Mouse (Mus musculus) midbrain, embryonic 12.5 days (tissue): ENCODE measurements at regions not wholly inside any gene's neighbourhood (a gene's known extent, or its start where the extent isn't known, plus 50 kb on each side); places are given as distances from the start of the nearest gene placed in this dataset.

Experiments
- ATAC-seq: fragments of 200-750 bp; cut with Nextera tagmentation; 2 replicates; pipeline ENCODE4 v1.8.0; 2017; ENCODE audit warnings: low read depth, moderate TSS enrichment, moderate library complexity; ENCODE audit not compliant: low FRiP score
- H3K27ac ChIP-seq: fragments of 300-500 bp; sonication (generic); replicated peaks from 2 replicates; pipeline ENCODE4 v1.5.1; 2016; ENCODE audit warnings: mild to moderate bottlenecking
- H3K27me3 ChIP-seq: fragments of 300-500 bp; sonication (generic); 2 replicates; pipeline ENCODE4 v1.6.1; 2016; ENCODE audit warnings: mild to moderate bottlenecking
- H3K36me3 ChIP-seq: fragments of 300-500 bp; sonication (generic); 2 replicates; pipeline ENCODE4 v1.6.1; 2016
- H3K4me1 ChIP-seq: fragments of 300-500 bp; sonication (generic); 2 replicates; pipeline ENCODE4 v1.6.1; 2016
- H3K4me2 ChIP-seq: fragments of 300-500 bp; sonication (generic); replicated peaks from 2 replicates; pipeline ENCODE4 v1.6.1; 2016; ENCODE audit warnings: mild to moderate bottlenecking, moderate library complexity
- H3K4me3 ChIP-seq: fragments of 300-500 bp; sonication (generic); 2 replicates; pipeline ENCODE4 v1.5.1; 2016; ENCODE audit warnings: mild to moderate bottlenecking
- H3K9ac ChIP-seq: fragments of 300-500 bp; sonication (generic); replicated peaks from 2 replicates; pipeline ENCODE4 v1.6.1; 2016; ENCODE audit warnings: mild to moderate bottlenecking, moderate library complexity
- H3K9me3 ChIP-seq: fragments of 300-500 bp; sonication (generic); 2 replicates; pipeline ENCODE4 v1.6.1; 2016; ENCODE audit warnings: mild to moderate bottlenecking
- WGBS: fragments of 180-500 bp; shearing (Covaris S2); methylation state at CpG from one replicate; pipeline ENCODE4 v1.1.7; 2016; 5-methylcytosine and 5-hydroxymethylcytosine counted together

GRCm38 (mm10) chr14:46635322-46635721, 125.0 kb upstream of the Cdkn3 start:
- H3K36me3 ChIP-seq = no peaks in the 10 kb centered on the region

GRCm38 (mm10) chr14:46634656-46635244, 125.6 kb upstream of the Cdkn3 start:
- no peak overlapping the region for H3K4me3 ChIP-seq
- no peak overlapping the region for H3K27ac ChIP-seq
- no peak overlapping the region for H3K9ac ChIP-seq
- peaks cover 24% of the 10 kb centered on the region for H3K27me3 ChIP-seq
- 67% methylated on average over 12 of the region's 12 CpGs for WGBS
- H3K36me3 ChIP-seq = no peaks in the 10 kb centered on the region
- H3K4me2 ChIP-seq = no peak overlapping the region
- H3K9me3 ChIP-seq = no peaks in the 10 kb centered on the region
- peaks cover 3% of the 10 kb centered on the region for H3K4me1 ChIP-seq
- no peak for ATAC-seq

More at GRCm38 (mm10) chr14:46635322-46635721, 125.0 kb upstream of the Cdkn3 start:
- no peak overlapping the region for H3K27ac ChIP-seq
- H3K4me1 ChIP-seq = peaks cover 4% of the 10 kb centered on the region
- no peak overlapping the region for H3K9ac ChIP-seq
- H3K9me3 ChIP-seq = no peaks in the 10 kb centered on the region
- H3K27me3 ChIP-seq = peaks cover 27% of the 10 kb centered on the region
- WGBS = 82% methylated on average over 3 of the region's 3 CpGs
- H3K4me3 ChIP-seq = no peak overlapping the region
- no peak for ATAC-seq
- H3K4me2 ChIP-seq = no peak overlapping the region

GRCm38 (mm10) chr14:46634251-46634650, 126.1 kb upstream of the Cdkn3 start:
- no peak overlapping the region for H3K9ac ChIP-seq
- 90% methylated on average over 10 of the region's 10 CpGs for WGBS
- H3K4me3 ChIP-seq = no peak overlapping the region
- no peaks in the 10 kb centered on the region for H3K9me3 ChIP-seq
- no peak overlapping the region for H3K4me2 ChIP-seq
- H3K36me3 ChIP-seq = no peaks in the 10 kb centered on the region
- no peak for ATAC-seq
- no peaks in the 10 kb centered on the region for H3K4me1 ChIP-seq
- H3K27me3 ChIP-seq = peaks cover 24% of the 10 kb centered on the region
- H3K27ac ChIP-seq = no peak overlapping the region

GRCm38 (mm10) chr14:46627690-46628089, 132.7 kb upstream of the Cdkn3 start:
- Histone ChIP-seq H3K27ac (no peak overlapping the region), H3K4me3 (no peak overlapping the region), H3K4me2 (no peak overlapping the region), H3K9me3 (no peaks in the 10 kb centered on the region), H3K27me3 (no peaks in the 10 kb centered on the region), H3K36me3 (no peaks in the 10 kb centered on the region), H3K9ac (no peak overlapping the region), H3K4me1 (no peaks in the 10 kb centered on the region)
- 94% methylated on average over 5 of the region's 5 CpGs for WGBS
- no peak for ATAC-seq

DNA sequence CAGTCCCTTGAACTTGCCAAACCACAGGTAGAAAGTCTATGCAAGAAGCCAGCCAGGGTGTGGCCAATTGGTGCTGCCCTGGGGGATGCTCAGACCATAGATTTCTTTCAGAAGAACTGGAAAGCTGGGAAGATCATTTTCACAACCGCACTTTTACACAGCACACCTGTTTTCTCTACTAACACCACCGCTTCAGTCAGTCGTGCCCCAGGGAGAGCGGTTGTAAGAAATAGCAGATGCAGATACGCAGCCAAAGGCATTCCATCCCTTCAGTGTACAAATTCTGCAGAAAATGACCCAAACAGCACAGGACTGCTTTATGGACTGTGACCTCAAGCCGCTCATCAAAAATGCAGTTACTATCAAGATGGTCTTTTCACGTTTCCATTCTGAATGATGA, 134.6 kb upstream of the Cdkn3 start:
- H3K9ac ChIP-seq = no peak overlapping the region
- no peaks in the 10 kb centered on the region for H3K36me3 ChIP-seq
- H3K4me3 ChIP-seq = no peak overlapping the region
- WGBS = 86% methylated on average over 7 of the region's 7 CpGs
- no peaks in the 10 kb centered on the region for H3K9me3 ChIP-seq
- no peaks in the 10 kb centered on the region for H3K4me1 ChIP-seq
- no peaks in the 10 kb centered on the region for H3K27me3 ChIP-seq
- no peak overlapping the region for H3K27ac ChIP-seq
- H3K4me2 ChIP-seq = no peak overlapping the region
- ATAC-seq = no peak

DNA sequence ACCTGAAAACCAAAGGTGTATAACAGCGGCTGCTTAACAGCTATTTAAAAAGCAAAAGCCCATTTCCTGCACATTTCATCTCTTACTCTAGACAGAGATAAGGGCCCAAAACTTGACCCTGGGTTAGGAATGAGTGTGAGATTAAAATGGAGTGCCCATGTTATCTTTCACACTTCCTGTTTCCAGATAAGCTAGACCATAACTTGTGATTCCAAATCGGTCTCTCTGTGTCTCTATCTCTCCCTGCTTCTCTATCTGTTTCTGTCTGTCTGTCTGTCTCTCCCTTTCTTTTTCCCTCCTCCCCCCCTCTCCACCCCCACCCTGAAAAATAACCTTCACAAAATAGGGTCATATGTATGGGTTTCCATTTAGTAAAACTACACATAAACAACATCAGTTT, 136.7 kb upstream of the Cdkn3 start:
- H3K4me1 ChIP-seq = no peaks in the 10 kb centered on the region
- 93% methylated on average over 2 of the region's 2 CpGs for WGBS
- no peaks in the 10 kb centered on the region for H3K9me3 ChIP-seq
- H3K27ac ChIP-seq = no peak overlapping the region
- no peak for ATAC-seq
- no peaks in the 10 kb centered on the region for H3K27me3 ChIP-seq
- H3K4me2 ChIP-seq = no peak overlapping the region
- no peak overlapping the region for H3K9ac ChIP-seq
- no peaks in the 10 kb centered on the region for H3K36me3 ChIP-seq
- no peak overlapping the region for H3K4me3 ChIP-seq

DNA sequence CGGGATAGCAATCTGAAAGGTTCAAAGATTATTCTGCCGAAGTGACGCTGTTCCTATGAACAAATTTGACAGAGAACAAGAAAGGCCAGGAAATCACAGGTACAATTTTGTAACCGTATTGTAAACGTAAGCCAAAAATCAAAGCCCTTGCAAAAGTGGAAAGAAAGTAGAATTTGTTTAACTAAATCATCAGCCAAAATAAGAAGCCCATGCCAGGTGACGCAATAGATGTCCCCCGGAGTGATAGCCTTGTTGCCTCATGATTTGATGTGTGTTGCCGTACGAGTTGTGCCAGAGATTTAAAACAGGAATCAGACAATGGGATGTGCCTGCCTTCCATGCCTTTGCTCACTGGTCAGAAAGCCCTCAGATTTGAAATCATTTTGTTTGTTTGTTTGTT, 144.3 kb upstream of the Cdkn3 start:
- ATAC-seq = no peak
- Histone ChIP-seq H3K27me3 (no peaks in the 10 kb centered on the region), H3K4me1 (no peaks in the 10 kb centered on the region), H3K4me2 (no peak overlapping the region), H3K9me3 (0 out of 2 replicates have a peak, but pooled peaks cover 3% of the 10 kb centered on the region), H3K4me3 (no peak overlapping the region), H3K27ac (no peak overlapping the region), H3K36me3 (no peaks in the 10 kb centered on the region), H3K9ac (no peak overlapping the region)
- WGBS = 86% methylated on average over 9 of the region's 9 CpGs

GRCm38 (mm10) chr14:46614936-46615335, 145.4 kb upstream of the Cdkn3 start:
- Histone ChIP-seq H3K4me2 (no peak overlapping the region), H3K27me3 (no peaks in the 10 kb centered on the region), H3K36me3 (no peaks in the 10 kb centered on the region), H3K4me1 (no peaks in the 10 kb centered on the region), H3K9ac (no peak overlapping the region), H3K27ac (no peak overlapping the region), H3K9me3 (0 out of 2 replicates have a peak, but pooled peaks cover 3% of the 10 kb centered on the region), H3K4me3 (no peak overlapping the region)
- 75% methylated on average over 4 of the region's 4 CpGs for WGBS
- no peak for ATAC-seq

DNA sequence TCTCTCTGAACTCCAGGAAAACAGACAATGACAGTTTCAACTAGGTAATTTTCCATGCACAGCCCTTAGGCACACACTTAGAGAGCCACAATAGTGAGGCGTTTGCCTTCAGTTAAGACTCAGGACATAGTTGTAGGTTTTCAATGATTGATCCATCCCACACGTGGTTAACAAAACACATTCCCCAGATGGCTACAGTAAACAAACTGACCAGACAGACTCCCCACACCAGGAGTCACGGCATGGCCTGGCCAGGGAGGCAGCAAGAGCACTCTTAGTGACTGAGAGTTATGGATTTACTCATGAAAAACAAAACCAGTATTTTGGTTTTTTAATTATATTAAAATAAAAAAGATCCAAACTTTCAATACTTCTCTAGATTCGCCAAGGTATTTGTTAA, 146.6 kb upstream of the Cdkn3 start:
- H3K9ac ChIP-seq = no peak overlapping the region
- H3K27ac ChIP-seq = no peak overlapping the region
- H3K27me3 ChIP-seq = no peaks in the 10 kb centered on the region
- H3K4me1 ChIP-seq = no peaks in the 10 kb centered on the region
- H3K4me3 ChIP-seq = no peak overlapping the region
- 59% methylated on average over 4 of the region's 4 CpGs for WGBS
- H3K36me3 ChIP-seq = no peaks in the 10 kb centered on the region
- H3K9me3 ChIP-seq = 0 out of 2 replicates have a peak, but pooled peaks cover 3% of the 10 kb centered on the region
- no peak overlapping the region for H3K4me2 ChIP-seq
- ATAC-seq = no peak

DNA sequence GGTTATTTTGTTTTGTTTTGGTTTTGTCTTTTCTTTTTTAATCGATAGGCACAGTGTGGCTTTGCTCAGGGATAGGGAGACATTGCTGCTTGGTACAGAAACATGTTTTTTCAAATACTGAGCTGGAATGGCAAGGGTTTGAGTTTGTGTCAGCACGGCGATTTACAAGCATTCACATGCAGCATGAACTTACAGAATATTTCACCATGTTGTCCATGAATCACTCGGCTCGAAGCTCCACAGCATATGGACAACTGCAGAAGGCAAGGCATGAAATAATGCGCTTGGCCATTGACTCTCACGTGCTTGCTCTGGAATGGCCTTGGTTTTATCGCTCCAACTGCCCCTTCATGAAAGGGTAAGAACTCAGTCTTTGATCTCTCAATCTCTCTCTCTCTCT, 147.1 kb upstream of the Cdkn3 start:
- no peak overlapping the region for H3K9ac ChIP-seq
- WGBS = 89% methylated on average over 8 of the region's 8 CpGs
- H3K27ac ChIP-seq = no peak overlapping the region
- no peak for ATAC-seq
- H3K4me2 ChIP-seq = no peak overlapping the region
- H3K4me1 ChIP-seq = no peaks in the 10 kb centered on the region
- H3K36me3 ChIP-seq = no peaks in the 10 kb centered on the region
- H3K4me3 ChIP-seq = no peak overlapping the region
- H3K27me3 ChIP-seq = no peaks in the 10 kb centered on the region
- 0 out of 2 replicates have a peak, but pooled peaks cover 3% of the 10 kb centered on the region for H3K9me3 ChIP-seq

DNA sequence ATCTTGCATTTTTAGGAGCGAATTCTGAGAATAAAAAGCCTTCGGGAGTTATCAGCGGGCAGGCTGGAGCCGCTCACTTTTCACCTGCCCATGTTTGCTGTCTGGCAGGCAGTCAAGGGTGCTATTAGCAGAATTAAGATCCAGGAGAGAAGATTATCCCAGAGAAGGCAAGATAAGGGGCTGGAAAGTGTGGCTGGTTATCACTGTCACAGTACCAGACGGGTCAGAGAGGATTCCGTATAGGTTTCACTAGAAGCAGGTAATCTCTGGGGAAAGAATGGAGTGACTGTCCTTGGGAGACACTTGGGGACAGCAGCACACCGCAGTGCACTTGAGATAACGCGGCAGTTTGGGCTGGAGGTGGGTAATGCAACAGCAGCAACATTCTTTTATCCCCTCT, 147.8 kb upstream of the Cdkn3 start:
- WGBS = 76% methylated on average over 9 of the region's 9 CpGs

GRCm38 (mm10) chr14:46610926-46611325, 149.4 kb upstream of the Cdkn3 start:
- H3K36me3 ChIP-seq = no peaks in the 10 kb centered on the region
- no peak overlapping the region for H3K27ac ChIP-seq
- no peaks in the 10 kb centered on the region for H3K27me3 ChIP-seq
- ATAC-seq = no peak
- no peaks in the 10 kb centered on the region for H3K4me1 ChIP-seq
- no peaks in the 10 kb centered on the region for H3K9me3 ChIP-seq
- H3K4me2 ChIP-seq = no peak overlapping the region
- H3K4me3 ChIP-seq = no peak overlapping the region
- WGBS = 85% methylated on average over 5 of the region's 5 CpGs
- no peak overlapping the region for H3K9ac ChIP-seq

More for the DNA sequence above, 147.8 kb upstream of the Cdkn3 start:
- Histone ChIP-seq H3K27ac (no peak overlapping the region), H3K36me3 (no peaks in the 10 kb centered on the region), H3K9me3 (no peaks in the 10 kb centered on the region), H3K4me1 (no peaks in the 10 kb centered on the region), H3K4me2 (no peak overlapping the region), H3K27me3 (no peaks in the 10 kb centered on the region), H3K4me3 (no peak overlapping the region), H3K9ac (no peak overlapping the region)
- ATAC-seq = no peak

GRCm38 (mm10) chr14:46610226-46610855, 150.0 kb upstream of the Cdkn3 start:
- Histone ChIP-seq H3K36me3 (no peaks in the 10 kb centered on the region), H3K27me3 (no peaks in the 10 kb centered on the region), H3K4me2 (no peak overlapping the region), H3K9ac (no peak overlapping the region), H3K9me3 (no peaks in the 10 kb centered on the region), H3K27ac (no peak overlapping the region), H3K4me1 (peaks cover 1% of the 10 kb centered on the region), H3K4me3 (no peak overlapping the region)
- ATAC-seq = no peak
- WGBS = 87% methylated on average over 9 of the region's 9 CpGs
